Mouse (Mus musculus): ENCODE results near the gene Ugp2. TPM values are rescaled to one million over a fixed set of nuclear protein-coding genes. Genes with fewer than 3 reads are reported as not detected.

Gene Ugp2
- total and polyA plus RNA-seq, 2 experiments from 2014 or later = 37.4 to 66.8 TPM

GRCm38 (mm10) chr11:21401248-21401647, 30.2 kb upstream of the Ugp2 start:
- Histone ChIP-seq H3K4me1 (ENCODE audit: insufficient read depth, low read length) (no peaks in the 10 kb centered on the region), H3K36me3 (ENCODE audit: insufficient read depth, low read length) (no peaks in the 10 kb centered on the region), H3K27ac (no peak overlapping the region), H3K4me2 (ENCODE audit: low read depth, low read length) (no peak overlapping the region), H3K4me3 (ENCODE audit: low read length) (no peak overlapping the region), H3K27me3 (ENCODE audit: insufficient read depth, low read length) (no peaks in the 10 kb centered on the region), H3K9ac (replicated peaks; ENCODE audit: low read length) (no peak overlapping the region), H3K9me3 (ENCODE audit: low read length) (no peaks in the 10 kb centered on the region)
- no peak for TF ChIP-seq CTCF (IDR thresholded peaks at IDR 0.05; ENCODE audit: low read depth)
- 92% methylated on average over 2 of the region's 2 CpGs for WGBS
- DNase-seq (ENCODE audit: low spot score) = no peak
- no peak for ATAC-seq

GRCm38 (mm10) chr11:21399186-21399681, 28.2 kb upstream of the Ugp2 start:
- no peak overlapping the region for H3K9ac ChIP-seq (replicated peaks; ENCODE audit: low read length)
- no peak overlapping the region for H3K27ac ChIP-seq
- TF ChIP-seq CTCF (IDR thresholded peaks at IDR 0.05; ENCODE audit: low read depth) = no peak
- no peaks in the 10 kb centered on the region for H3K4me1 ChIP-seq (ENCODE audit: insufficient read depth, low read length)
- no peaks in the 10 kb centered on the region for H3K27me3 ChIP-seq (ENCODE audit: insufficient read depth, low read length)
- H3K36me3 ChIP-seq (ENCODE audit: insufficient read depth, low read length) = no peaks in the 10 kb centered on the region
- no peak for ATAC-seq
- DNase-seq (ENCODE audit: low spot score) = no peak
- no peaks in the 10 kb centered on the region for H3K9me3 ChIP-seq (ENCODE audit: low read length)
- no peak overlapping the region for H3K4me3 ChIP-seq (ENCODE audit: low read length)
- 60% methylated on average over 5 of the region's 5 CpGs for WGBS
- no peak overlapping the region for H3K4me2 ChIP-seq (ENCODE audit: low read depth, low read length)

- no peak for ATAC-seq
- no peak overlapping the region for H3K4me3 ChIP-seq (ENCODE audit: low read length)
- WGBS = 46% methylated on average over 7 of the region's 7 CpGs
- no peaks in the 10 kb centered on the region for H3K36me3 ChIP-seq (ENCODE audit: insufficient read depth, low read length)
- H3K9ac ChIP-seq (replicated peaks; ENCODE audit: low read length) = no peak overlapping the region
- TF ChIP-seq CTCF (IDR thresholded peaks at IDR 0.05; ENCODE audit: low read depth) = no peak
- no peak for DNase-seq (ENCODE audit: low spot score)
- no peaks in the 10 kb centered on the region for H3K4me1 ChIP-seq (ENCODE audit: insufficient read depth, low read length)
- no peaks in the 10 kb centered on the region for H3K27me3 ChIP-seq (ENCODE audit: insufficient read depth, low read length)
- H3K9me3 ChIP-seq (ENCODE audit: low read length) = no peaks in the 10 kb centered on the region
- H3K27ac ChIP-seq = no peak overlapping the region
- no peak overlapping the region for H3K4me2 ChIP-seq (ENCODE audit: low read depth, low read length)
These were observed 27.5 kb upstream of the Ugp2 start for GRCm38 (mm10) chr11:21398464-21398863.

- WGBS = 66% methylated on average over 4 of the region's 4 CpGs
- no peak for TF ChIP-seq CTCF (IDR thresholded peaks at IDR 0.05; ENCODE audit: low read depth)
- no peaks in the 10 kb centered on the region for H3K9me3 ChIP-seq (ENCODE audit: low read length)
- no peak overlapping the region for H3K4me3 ChIP-seq (ENCODE audit: low read length)
- ATAC-seq (no peak), DNase-seq (ENCODE audit: low spot score) (no peak)
- H3K27me3 ChIP-seq (ENCODE audit: insufficient read depth, low read length) = no peaks in the 10 kb centered on the region
- H3K9ac ChIP-seq (replicated peaks; ENCODE audit: low read length) = no peak overlapping the region
- no peaks in the 10 kb centered on the region for H3K36me3 ChIP-seq (ENCODE audit: insufficient read depth, low read length)
- no peak overlapping the region for H3K27ac ChIP-seq
- no peak overlapping the region for H3K4me2 ChIP-seq (ENCODE audit: low read depth, low read length)
- H3K4me1 ChIP-seq (ENCODE audit: insufficient read depth, low read length) = no peaks in the 10 kb centered on the region
These were observed 15.8 kb upstream of the Ugp2 start for GRCm38 (mm10) chr11:21386790-21387189.

- Histone ChIP-seq H3K36me3 (ENCODE audit: insufficient read depth, low read length) (no peaks in the 10 kb centered on the region), H3K4me3 (ENCODE audit: low read length) (no peak overlapping the region), H3K4me2 (ENCODE audit: low read depth, low read length) (no peak overlapping the region), H3K27ac (no peak overlapping the region), H3K4me1 (ENCODE audit: insufficient read depth, low read length) (peaks cover 3% of the 10 kb centered on the region; the same call in 1 of the 2 replicates), H3K27me3 (ENCODE audit: insufficient read depth, low read length) (no peaks in the 10 kb centered on the region), H3K9me3 (ENCODE audit: low read length) (no peaks in the 10 kb centered on the region), H3K9ac (replicated peaks; ENCODE audit: low read length) (no peak overlapping the region)
- DNase-seq (ENCODE audit: low spot score) = peak; percentile 30
- no peak for TF ChIP-seq CTCF (IDR thresholded peaks at IDR 0.05; ENCODE audit: low read depth)
- ATAC-seq = no peak
- 68% methylated on average over 3 of the region's 3 CpGs for WGBS
These were observed 3.1 kb upstream of the Ugp2 start for GRCm38 (mm10) chr11:21374096-21374495.

GRCm38 (mm10) chr11:21370399-21371121, 441 bp downstream of the Ugp2 start:
- H3K9ac ChIP-seq (replicated peaks; ENCODE audit: low read length) = peak overlapping the region; percentile 84
- peak; percentile 82 for DNase-seq (ENCODE audit: low spot score)
- peak overlapping the region; percentile 94 for H3K4me3 ChIP-seq (ENCODE audit: low read length)
- peak overlapping the region; percentile 85 for H3K27ac ChIP-seq
- H3K36me3 ChIP-seq (ENCODE audit: insufficient read depth, low read length) = no peaks in the 10 kb centered on the region
- no peaks in the 10 kb centered on the region for H3K9me3 ChIP-seq (ENCODE audit: low read length)
- H3K4me2 ChIP-seq (ENCODE audit: low read depth, low read length) = peak overlapping the region; percentile 75
- H3K27me3 ChIP-seq (ENCODE audit: insufficient read depth, low read length) = no peaks in the 10 kb centered on the region
- under 1% methylated on average over 56 of the region's 69 CpGs for WGBS
- peaks cover 4% of the 10 kb centered on the region; the same call in 1 of the 2 replicates for H3K4me1 ChIP-seq (ENCODE audit: insufficient read depth, low read length)
- ATAC-seq = peak; percentile 92
- TF ChIP-seq CTCF (IDR thresholded peaks at IDR 0.05; ENCODE audit: low read depth) = no peak

Data from hindbrain, postnatal 0 days (tissue).